Mouse (Mus musculus) E14TG2a.4 (cell line): ENCODE measurements at regions not wholly inside any gene's neighbourhood (a gene's known extent, or its start where the extent isn't known, plus 50 kb on each side); places are given as distances from the start of the nearest gene placed in this dataset.

ENCODE experiments used
- H3K27me3 ChIP-seq: 2 replicates; pipeline ENCODE4 v1.6.1; 2014; ENCODE audit warnings: low read length, control low read depth; ENCODE audit not compliant: insufficient read depth
- H3K36me3 ChIP-seq: 2 replicates; pipeline ENCODE4 v1.6.1; 2014; ENCODE audit warnings: low read length, control low read depth; ENCODE audit not compliant: insufficient read depth
- H3K4me1 ChIP-seq: replicated peaks from 2 replicates; pipeline ENCODE4 v1.6.1; 2014; ENCODE audit warnings: low read depth, low read length, control low read depth
- H3K4me3 ChIP-seq: replicated peaks from 2 replicates; pipeline ENCODE4 v1.5.1; 2014; ENCODE audit warnings: mild to moderate bottlenecking, low read length
- H3K9me3 ChIP-seq: 2 replicates; pipeline ENCODE4 v1.6.1; 2014; ENCODE audit warnings: low read length, control low read depth
- CTCF ChIP-seq: conservative IDR thresholded peaks from 2 replicates; pipeline ENCODE4 v1.5.1; 2014; ENCODE audit warnings: low read length
- NANOG ChIP-seq: IDR thresholded peaks from 2 replicates; pipeline ENCODE4 v1.6.1; 2014; ENCODE audit warnings: borderline replicate concordance, low read length, mixed read lengths
- POU5F1 ChIP-seq: IDR thresholded peaks from 2 replicates; pipeline ENCODE4 v1.6.1; 2014; ENCODE audit warnings: low read length, borderline replicate concordance

DNA sequence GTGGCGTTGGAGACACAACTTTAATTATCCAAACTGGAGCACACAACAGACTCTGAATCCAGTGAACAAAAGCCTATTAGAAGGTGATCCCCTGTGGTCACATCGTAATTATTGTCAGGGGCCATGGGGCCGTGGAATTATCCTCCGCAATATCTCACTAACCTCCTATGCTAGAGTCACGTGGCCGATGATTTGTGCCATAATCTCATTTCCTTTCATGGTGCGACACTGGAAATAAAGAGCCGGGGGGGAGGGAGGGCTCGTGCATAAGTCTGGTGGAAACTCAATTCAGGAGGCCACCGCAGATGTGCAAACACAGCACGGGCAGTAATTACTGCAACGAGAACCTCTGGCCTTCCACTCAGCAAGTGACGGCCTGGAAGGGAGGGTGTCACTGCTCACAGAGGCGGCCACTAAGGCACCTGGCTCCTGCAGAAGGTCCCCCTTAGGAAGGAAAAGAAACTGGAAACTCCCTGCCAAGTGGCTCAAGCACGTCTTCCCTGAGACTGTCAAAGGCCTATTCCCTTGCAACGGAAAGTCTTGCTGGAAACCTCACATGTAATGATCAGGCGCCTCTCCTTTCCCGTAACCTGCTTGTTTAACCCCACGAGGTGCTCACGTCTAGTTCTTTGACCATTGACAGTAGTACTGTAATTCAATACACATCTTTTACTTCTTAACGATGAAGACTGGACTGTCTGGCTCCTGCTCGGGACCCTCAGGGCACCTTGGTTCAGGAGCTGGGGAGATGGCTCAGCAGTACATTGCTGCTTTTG is 65.6 kb upstream of the Gm10260 start:
- Histone ChIP-seq H3K27me3 (peaks cover 10% of the 10 kb centered on the region), H3K4me3 (no peak overlapping the region), H3K4me1 (peaks cover 58% of the 10 kb centered on the region), H3K36me3 (no peaks in the 10 kb centered on the region), H3K9me3 (no peaks in the 10 kb centered on the region)
- TF ChIP-seq CTCF (no peak), NANOG (no peak), POU5F1 (no peak)

GRCm38 (mm10) chr13:97825361-97825760 is 64.9 kb upstream of the Gm10260 start:
- TF ChIP-seq POU5F1 (no peak), NANOG (no peak), CTCF (no peak)
- Histone ChIP-seq H3K36me3 (no peaks in the 10 kb centered on the region), H3K4me3 (no peak overlapping the region), H3K27me3 (peaks cover 10% of the 10 kb centered on the region), H3K9me3 (no peaks in the 10 kb centered on the region), H3K4me1 (peaks cover 60% of the 10 kb centered on the region)

DNA sequence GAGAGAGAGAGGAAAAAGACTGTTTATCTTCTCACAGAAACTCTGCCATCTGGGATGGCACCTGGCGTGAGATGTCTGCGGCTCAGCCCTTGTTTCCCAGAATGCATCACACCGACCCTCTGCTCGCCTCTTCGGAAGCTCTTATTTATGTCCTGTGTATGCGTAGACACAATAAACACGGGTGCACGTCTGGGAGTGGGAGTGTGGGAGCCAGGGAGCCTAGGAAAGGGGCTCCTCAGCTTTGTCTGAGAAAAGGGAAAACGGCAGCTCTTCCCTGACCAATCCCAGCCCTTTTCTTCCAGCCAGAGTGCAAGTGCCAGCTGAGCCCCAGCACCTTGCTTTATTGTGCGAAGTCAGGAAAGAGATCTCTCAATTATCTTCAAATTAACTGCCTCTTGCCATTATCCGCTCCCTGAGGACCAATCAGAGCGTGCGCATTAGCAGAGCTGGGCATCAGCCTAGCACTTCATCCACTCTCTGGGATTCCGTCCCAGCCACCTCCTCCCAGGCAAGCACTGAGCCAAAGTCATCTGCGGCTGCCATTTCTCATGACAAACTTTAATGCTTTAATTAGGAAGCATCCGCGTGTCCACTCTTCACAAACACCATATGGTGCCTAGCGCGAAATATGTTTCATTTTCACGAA is 63.8 kb upstream of the Gm10260 start:
- H3K27me3 ChIP-seq: peaks cover 10% of the 10 kb centered on the region
- H3K4me3 ChIP-seq: peak overlapping the region; percentile 66
- no peak for TF ChIP-seq CTCF
- TF ChIP-seq NANOG: no peak
- TF ChIP-seq POU5F1: no peak
- no peaks in the 10 kb centered on the region for H3K9me3 ChIP-seq
- H3K36me3 ChIP-seq: no peaks in the 10 kb centered on the region
- H3K4me1 ChIP-seq: peaks cover 49% of the 10 kb centered on the region

DNA sequence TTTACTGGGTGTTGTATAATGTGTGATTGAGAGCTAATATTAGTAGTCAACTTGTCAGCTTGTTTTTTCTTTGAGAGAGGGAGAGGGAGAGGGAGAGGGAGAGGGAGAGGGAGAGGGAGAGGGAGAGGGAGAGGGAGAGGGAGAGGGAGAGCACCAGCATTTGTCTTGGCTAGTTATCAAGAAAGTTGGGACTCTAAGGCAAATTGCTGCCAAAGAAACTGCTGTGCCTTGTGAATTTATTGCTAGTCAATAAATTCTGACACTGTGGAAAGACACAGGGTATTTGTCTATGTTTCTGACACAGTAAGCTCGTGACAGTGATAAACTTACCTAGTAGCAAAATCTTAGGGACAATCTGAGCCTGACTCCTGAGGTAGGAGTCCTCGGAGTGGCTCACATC is 61.2 kb upstream of the Gm10260 start:
- peaks cover 10% of the 10 kb centered on the region for H3K36me3 ChIP-seq
- no peaks in the 10 kb centered on the region for H3K27me3 ChIP-seq
- H3K4me1 ChIP-seq: peaks cover 69% of the 10 kb centered on the region
- no peak for TF ChIP-seq NANOG
- no peak for TF ChIP-seq CTCF
- TF ChIP-seq POU5F1: no peak
- no peaks in the 10 kb centered on the region for H3K9me3 ChIP-seq
- peak overlapping the region; percentile 84 for H3K4me3 ChIP-seq

DNA sequence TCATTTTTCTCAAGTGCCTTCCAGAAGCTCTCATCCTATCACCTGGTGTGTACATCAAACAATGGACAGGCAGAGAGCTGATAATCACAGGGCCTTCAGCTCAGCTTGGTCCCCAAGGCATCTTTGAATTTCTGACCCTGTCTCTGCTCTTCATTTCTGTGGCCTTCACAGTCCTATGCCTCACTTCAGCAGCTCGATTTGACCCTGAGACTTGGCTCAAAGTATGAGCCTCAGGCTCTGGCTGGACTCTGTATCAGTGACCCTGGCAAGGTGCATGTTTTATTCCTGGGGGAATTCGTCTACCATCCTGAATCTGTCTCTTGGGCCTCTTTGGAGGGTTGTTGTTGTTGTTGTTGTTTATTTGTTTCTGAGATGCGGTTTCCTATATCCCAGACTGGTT is 60.6 kb upstream of the Gm10260 start:
- Histone ChIP-seq H3K4me3 (peak overlapping the region; percentile 84), H3K9me3 (no peaks in the 10 kb centered on the region), H3K36me3 (peaks cover 16% of the 10 kb centered on the region), H3K4me1 (peaks cover 69% of the 10 kb centered on the region), H3K27me3 (no peaks in the 10 kb centered on the region)
- TF ChIP-seq CTCF: no peak
- TF ChIP-seq POU5F1: no peak
- TF ChIP-seq NANOG: no peak

GRCm38 (mm10) chr13:97820401-97820800 is 60.0 kb upstream of the Gm10260 start:
- TF ChIP-seq POU5F1 (no peak), NANOG (no peak), CTCF (no peak)
- no peaks in the 10 kb centered on the region for H3K27me3 ChIP-seq
- peak overlapping the region; percentile 84 for H3K4me3 ChIP-seq
- H3K36me3 ChIP-seq: peaks cover 20% of the 10 kb centered on the region
- H3K4me1 ChIP-seq: peaks cover 69% of the 10 kb centered on the region
- no peaks in the 10 kb centered on the region for H3K9me3 ChIP-seq

GRCm38 (mm10) chr13:97819036-97819435 is 58.6 kb upstream of the Gm10260 start:
- Histone ChIP-seq H3K36me3 (peaks cover 20% of the 10 kb centered on the region), H3K27me3 (no peaks in the 10 kb centered on the region), H3K4me1 (peaks cover 68% of the 10 kb centered on the region), H3K9me3 (no peaks in the 10 kb centered on the region), H3K4me3 (peak overlapping the region; percentile 49)
- TF ChIP-seq NANOG (no peak), POU5F1 (no peak)

DNA sequence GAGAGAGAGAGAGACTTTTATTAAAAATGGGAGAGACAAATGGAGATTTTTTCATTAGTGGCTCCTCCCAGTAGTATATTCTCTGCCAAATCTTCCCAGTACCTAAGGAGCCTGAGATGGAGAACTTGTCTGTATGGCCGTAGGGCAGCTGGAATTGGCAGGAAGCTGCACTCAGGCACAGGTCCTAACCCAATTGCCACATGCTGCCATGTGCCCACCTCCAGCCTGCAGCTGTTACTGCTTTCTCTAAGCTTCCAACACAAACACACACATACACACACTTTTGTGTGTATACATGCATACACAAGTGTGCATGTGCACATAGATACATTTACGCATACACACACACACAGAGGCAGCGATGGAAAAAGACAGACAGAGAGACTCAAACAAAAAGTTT is 56.5 kb upstream of the Gm10260 start:
- no peaks in the 10 kb centered on the region for H3K9me3 ChIP-seq
- H3K36me3 ChIP-seq: peaks cover 20% of the 10 kb centered on the region
- H3K27me3 ChIP-seq: no peaks in the 10 kb centered on the region
- peaks cover 51% of the 10 kb centered on the region for H3K4me1 ChIP-seq
- TF ChIP-seq NANOG: no peak
- no peak for TF ChIP-seq POU5F1
- TF ChIP-seq CTCF: no peak
- H3K4me3 ChIP-seq: no peak overlapping the region
